Mouse (Mus musculus) G1E (cell line): ENCODE data around the gene Maea.

Source experiments
- CTCF ChIP-seq: IDR thresholded peaks from 2 replicates; pipeline ENCODE4 v1.5.1; 2012; ENCODE audit warnings: low read depth, low read length, inconsistent platforms, mixed read lengths
- GATA1 ChIP-seq: IDR thresholded peaks from 2 replicates; pipeline ENCODE4 v1.6.1; 2012; ENCODE audit warnings: borderline replicate concordance, low read length, inconsistent platforms, mixed read lengths
- TAL1 ChIP-seq: conservative IDR thresholded peaks from 2 replicates; pipeline ENCODE4 v1.6.1; 2012; ENCODE audit warnings: low read depth, low read length, inconsistent platforms, mixed read lengths

DNA sequence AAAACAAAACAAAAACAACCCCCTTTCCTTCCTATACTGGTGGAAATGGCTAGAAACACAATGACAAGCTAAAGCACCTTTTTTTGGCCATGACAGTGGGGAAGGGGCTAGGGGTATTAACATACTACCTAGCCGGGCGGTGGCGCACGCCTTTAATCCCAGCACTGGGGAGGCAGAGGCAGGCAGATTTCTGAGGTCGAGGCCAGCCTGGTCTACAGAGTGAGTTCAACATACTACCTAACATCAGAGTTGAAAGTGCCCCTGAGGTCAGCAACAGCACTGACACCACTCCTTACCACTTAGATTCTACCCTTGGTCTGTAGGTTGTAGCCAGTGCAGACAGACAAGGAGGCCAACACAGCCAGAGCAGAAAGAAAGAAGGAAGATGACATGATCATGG lies 13.9 kb downstream of the Maea start:
- TF ChIP-seq CTCF (no peak), GATA1 (no peak), TAL1 (no peak)
